Mouse (Mus musculus): Measurements from ENCODE around the gene Ttll3. TPM values are rescaled to one million over a fixed set of nuclear protein-coding genes. Genes with fewer than 3 reads are reported as not detected.
A peak's percentile ranks its signal among the peaks of the same experiment; 100 is the strongest.

Ttll3 gene
- polyA plus RNA-seq, 1 experiment from 2014 or later: 4.2 TPM

- Histone ChIP-seq H3K36me3 (ENCODE audit: control insufficient read depth, insufficient read depth, low read length) (no peaks in the 10 kb centered on the region), H3K4me2 (replicated peaks; ENCODE audit: low read depth, low read length) (no peak within 1 kb of the TSS), H3K9ac (ENCODE audit: low read depth, low read length) (no peak within 1 kb of the TSS), H3K4me3 (ENCODE audit: low read depth, low read length) (no peak within 1 kb of the TSS), H3K27me3 (ENCODE audit: control insufficient read depth, insufficient read depth, low read length) (no peaks in the 10 kb centered on the region), H3K27ac (ENCODE audit: low read depth, low read length) (no peak within 1 kb of the TSS), H3K9me3 (ENCODE audit: control insufficient read depth, low read length) (no peaks in the 10 kb centered on the region), H3K4me1 (replicated peaks; ENCODE audit: control insufficient read depth, insufficient read depth, low read length) (no peaks in the 10 kb centered on the region)
- no peak for DNase-seq (ENCODE audit: low spot score)
- ATAC-seq (ENCODE audit: low FRiP score): no peak
- whole genome bisulfite sequencing: 84% methylated on average over 9 of the region's 9 CpGs
Measured at GRCm38 (mm10) chr6:113435664-113436205, 46.7 kb downstream of the Ttll3 start, which contains the start of gene Cidec. Gene Cidec, minus strand, starts transcription at chr6:113435760.

- Histone ChIP-seq H3K36me3 (ENCODE audit: control insufficient read depth, insufficient read depth, low read length) (no peaks in the 10 kb centered on the region), H3K27ac (ENCODE audit: low read depth, low read length) (no peak overlapping the region), H3K4me1 (replicated peaks; ENCODE audit: control insufficient read depth, insufficient read depth, low read length) (no peaks in the 10 kb centered on the region), H3K9me3 (ENCODE audit: control insufficient read depth, low read length) (no peaks in the 10 kb centered on the region), H3K4me2 (replicated peaks; ENCODE audit: low read depth, low read length) (no peak overlapping the region), H3K9ac (ENCODE audit: low read depth, low read length) (no peak overlapping the region), H3K4me3 (ENCODE audit: low read depth, low read length) (no peak overlapping the region), H3K27me3 (ENCODE audit: control insufficient read depth, insufficient read depth, low read length) (no peaks in the 10 kb centered on the region)
- DNase-seq (ENCODE audit: low spot score) (no peak), ATAC-seq (ENCODE audit: low FRiP score) (no peak)
- 77% methylated on average over 12 of the region's 12 CpGs for WGBS
Measured at GRCm38 (mm10) chr6:113437135-113437534, 48.1 kb downstream of the Ttll3 start.

GRCm38 (mm10) chr6:113438721-113439430 lies 49.8 kb downstream of the Ttll3 start:
- ATAC-seq (ENCODE audit: low FRiP score) (no peak), DNase-seq (ENCODE audit: low spot score) (no peak)
- no peak overlapping the region for H3K9ac ChIP-seq (ENCODE audit: low read depth, low read length)

GRCm38 (mm10) chr6:113440686-113441085 lies 51.6 kb downstream of the Ttll3 start:
- DNase-seq (ENCODE audit: low spot score): no peak
- no peaks in the 10 kb centered on the region for H3K4me1 ChIP-seq (replicated peaks; ENCODE audit: control insufficient read depth, insufficient read depth, low read length)
- no peak overlapping the region for H3K9ac ChIP-seq (ENCODE audit: low read depth, low read length)
- no peak for ATAC-seq (ENCODE audit: low FRiP score)
- H3K36me3 ChIP-seq (ENCODE audit: control insufficient read depth, insufficient read depth, low read length): no peaks in the 10 kb centered on the region
- H3K4me2 ChIP-seq (replicated peaks; ENCODE audit: low read depth, low read length): no peak overlapping the region
- no peaks in the 10 kb centered on the region for H3K9me3 ChIP-seq (ENCODE audit: control insufficient read depth, low read length)
- no peak overlapping the region for H3K4me3 ChIP-seq (ENCODE audit: low read depth, low read length)
- no peaks in the 10 kb centered on the region for H3K27me3 ChIP-seq (ENCODE audit: control insufficient read depth, insufficient read depth, low read length)
- WGBS: 88% methylated on average over 3 of the region's 3 CpGs
- no peak overlapping the region for H3K27ac ChIP-seq (ENCODE audit: low read depth, low read length)

More at GRCm38 (mm10) chr6:113438721-113439430, 49.8 kb downstream of the Ttll3 start:
- Histone ChIP-seq H3K4me1 (replicated peaks; ENCODE audit: control insufficient read depth, insufficient read depth, low read length) (no peaks in the 10 kb centered on the region), H3K9me3 (ENCODE audit: control insufficient read depth, low read length) (no peaks in the 10 kb centered on the region), H3K4me3 (ENCODE audit: low read depth, low read length) (no peak overlapping the region), H3K4me2 (replicated peaks; ENCODE audit: low read depth, low read length) (no peak overlapping the region), H3K27ac (ENCODE audit: low read depth, low read length) (no peak overlapping the region), H3K36me3 (ENCODE audit: control insufficient read depth, insufficient read depth, low read length) (no peaks in the 10 kb centered on the region), H3K27me3 (ENCODE audit: control insufficient read depth, insufficient read depth, low read length) (no peaks in the 10 kb centered on the region)
- 69% methylated on average over 12 of the region's 12 CpGs for WGBS

GRCm38 (mm10) chr6:113441147-113441680 lies 52.2 kb downstream of the Ttll3 start:
- Histone ChIP-seq H3K4me2 (replicated peaks; ENCODE audit: low read depth, low read length) (no peak overlapping the region), H3K27ac (ENCODE audit: low read depth, low read length) (no peak overlapping the region), H3K27me3 (ENCODE audit: control insufficient read depth, insufficient read depth, low read length) (no peaks in the 10 kb centered on the region), H3K36me3 (ENCODE audit: control insufficient read depth, insufficient read depth, low read length) (no peaks in the 10 kb centered on the region), H3K4me1 (replicated peaks; ENCODE audit: control insufficient read depth, insufficient read depth, low read length) (no peaks in the 10 kb centered on the region), H3K4me3 (ENCODE audit: low read depth, low read length) (no peak overlapping the region), H3K9me3 (ENCODE audit: control insufficient read depth, low read length) (no peaks in the 10 kb centered on the region), H3K9ac (ENCODE audit: low read depth, low read length) (no peak overlapping the region)
- 55% methylated on average over 7 of the region's 7 CpGs for WGBS
- ATAC-seq (ENCODE audit: low FRiP score) (no peak), DNase-seq (ENCODE audit: low spot score) (peak; percentile 86)

GRCm38 (mm10) chr6:113442087-113442441 lies 53.0 kb downstream of the Ttll3 start:
- Histone ChIP-seq H3K27me3 (ENCODE audit: control insufficient read depth, insufficient read depth, low read length) (no peaks in the 10 kb centered on the region), H3K4me3 (ENCODE audit: low read depth, low read length) (peak overlapping the region; percentile 75), H3K36me3 (ENCODE audit: control insufficient read depth, insufficient read depth, low read length) (no peaks in the 10 kb centered on the region), H3K4me1 (replicated peaks; ENCODE audit: control insufficient read depth, insufficient read depth, low read length) (no peaks in the 10 kb centered on the region), H3K4me2 (replicated peaks; ENCODE audit: low read depth, low read length) (peak overlapping the region; percentile 69), H3K9me3 (ENCODE audit: control insufficient read depth, low read length) (no peaks in the 10 kb centered on the region), H3K27ac (ENCODE audit: low read depth, low read length) (no peak overlapping the region), H3K9ac (ENCODE audit: low read depth, low read length) (peak overlapping the region; percentile 91)
- DNase-seq (ENCODE audit: low spot score) (no peak), ATAC-seq (ENCODE audit: low FRiP score) (0 out of 2 replicates have a peak, but pooled peaks have one; percentile 6)
- 42% methylated on average over 9 of the region's 9 CpGs for WGBS

- Histone ChIP-seq H3K9me3 (ENCODE audit: control insufficient read depth, low read length) (no peaks in the 10 kb centered on the region), H3K9ac (ENCODE audit: low read depth, low read length) (peak within 1 kb of the TSS; percentile 91), H3K4me2 (replicated peaks; ENCODE audit: low read depth, low read length) (peak within 1 kb of the TSS; percentile 69), H3K27me3 (ENCODE audit: control insufficient read depth, insufficient read depth, low read length) (no peaks in the 10 kb centered on the region), H3K27ac (ENCODE audit: low read depth, low read length) (no peak within 1 kb of the TSS), H3K36me3 (ENCODE audit: control insufficient read depth, insufficient read depth, low read length) (no peaks in the 10 kb centered on the region), H3K4me3 (ENCODE audit: low read depth, low read length) (peak within 1 kb of the TSS; percentile 75), H3K4me1 (replicated peaks; ENCODE audit: control insufficient read depth, insufficient read depth, low read length) (no peaks in the 10 kb centered on the region)
- peak; percentile 99 for DNase-seq (ENCODE audit: low spot score)
- WGBS: under 1% methylated on average over 45 of the region's 45 CpGs
- peak; percentile 90 for ATAC-seq (ENCODE audit: low FRiP score)
Measured at GRCm38 (mm10) chr6:113442442-113443090, 53.5 kb downstream of the Ttll3 start, which contains the start of gene Jagn1. Gene Jagn1, plus strand, starts transcription at chr6:113442569.

GRCm38 (mm10) chr6:113443091-113443490 lies 54.0 kb downstream of the Ttll3 start:
- WGBS: 47% methylated on average over 12 of the region's 12 CpGs
- peak overlapping the region; percentile 75 for H3K4me3 ChIP-seq (ENCODE audit: low read depth, low read length)
- no peak for ATAC-seq (ENCODE audit: low FRiP score)
- H3K27me3 ChIP-seq (ENCODE audit: control insufficient read depth, insufficient read depth, low read length): no peaks in the 10 kb centered on the region
- no peaks in the 10 kb centered on the region for H3K36me3 ChIP-seq (ENCODE audit: control insufficient read depth, insufficient read depth, low read length)
- H3K9me3 ChIP-seq (ENCODE audit: control insufficient read depth, low read length): no peaks in the 10 kb centered on the region
- DNase-seq (ENCODE audit: low spot score): peak; percentile 26
- H3K4me2 ChIP-seq (replicated peaks; ENCODE audit: low read depth, low read length): peak overlapping the region; percentile 69
- H3K4me1 ChIP-seq (replicated peaks; ENCODE audit: control insufficient read depth, insufficient read depth, low read length): no peaks in the 10 kb centered on the region
- no peak overlapping the region for H3K27ac ChIP-seq (ENCODE audit: low read depth, low read length)
- H3K9ac ChIP-seq (ENCODE audit: low read depth, low read length): peak overlapping the region; percentile 91
